Mouse (Mus musculus): Measurements from ENCODE around the gene Cdcp1.

The Cdcp1 gene

GRCm38 (mm10) chr9:123207895-123208294 lies 7.9 kb downstream of the Cdcp1 start:
- peak; percentile 13 for DNase-seq

- no peak for DNase-seq
Observed at GRCm38 (mm10) chr9:123206948-123207347, 8.9 kb downstream of the Cdcp1 start.

- DNase-seq, result no peak
Observed at GRCm38 (mm10) chr9:123206526-123206925, 9.3 kb downstream of the Cdcp1 start.

DNA sequence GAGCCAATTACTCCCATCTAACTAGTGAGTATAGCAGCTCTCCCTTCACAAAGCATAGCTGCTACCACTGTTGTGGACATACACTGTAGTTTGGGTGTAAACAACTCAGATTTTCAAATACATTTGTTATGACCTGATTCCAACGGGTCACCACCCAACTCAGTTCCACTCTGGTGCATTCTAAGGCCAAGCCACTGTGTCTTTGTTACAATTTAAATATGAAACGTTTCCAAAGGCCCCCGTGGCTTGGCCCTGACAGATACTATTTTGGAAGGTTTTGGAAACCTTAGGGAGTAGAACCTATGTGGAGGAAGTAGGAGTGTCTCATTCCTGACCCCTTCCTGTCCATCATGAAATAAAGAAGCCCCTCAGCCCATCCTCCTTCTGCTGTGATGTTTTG lies 15.7 kb downstream of the Cdcp1 start:
- no peak for DNase-seq

GRCm38 (mm10) chr9:123188271-123188670 lies 27.6 kb downstream of the Cdcp1 start:
- DNase-seq, result no peak

DNA sequence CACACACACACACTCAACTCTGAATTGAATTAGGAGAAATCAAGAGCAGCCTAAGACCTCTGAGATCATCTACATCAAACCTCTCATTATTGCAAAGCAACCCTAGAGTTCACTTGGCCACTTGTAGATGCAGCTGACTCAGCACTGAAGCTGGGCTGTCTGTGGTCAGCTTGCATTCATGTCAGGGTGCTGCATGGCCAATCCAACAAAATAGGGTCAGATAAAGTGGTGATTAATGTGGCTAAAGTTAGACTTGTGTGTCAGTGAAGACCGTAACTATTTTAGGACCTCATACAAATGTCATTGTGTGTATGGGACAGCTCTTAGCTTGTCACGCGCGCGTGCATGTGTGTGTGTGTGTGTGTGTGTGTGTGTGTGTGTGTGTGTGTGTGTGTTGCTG lies 28.2 kb downstream of the Cdcp1 start:
- DNase-seq, result no peak

DNA sequence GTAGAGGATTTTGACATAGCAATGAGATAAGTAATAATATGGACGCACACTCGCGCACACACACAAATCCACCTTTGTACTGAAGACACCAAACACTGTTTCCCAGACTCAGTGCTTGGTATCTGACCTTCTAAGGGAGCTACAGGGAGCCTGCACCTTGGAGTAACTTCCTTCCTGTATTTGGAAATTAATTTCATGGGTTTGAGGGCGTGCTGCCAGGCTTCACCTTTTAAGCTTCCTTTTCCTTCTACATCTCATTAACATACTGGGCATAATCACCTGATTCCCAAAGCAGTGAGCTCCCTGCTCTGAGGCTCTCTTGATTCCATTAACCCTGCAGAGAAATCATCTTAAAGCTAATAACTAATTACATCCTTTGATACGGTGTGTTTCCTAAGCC lies 29.7 kb downstream of the Cdcp1 start:
- DNase-seq, result no peak

GRCm38 (mm10) chr9:123185546-123185945 lies 30.3 kb downstream of the Cdcp1 start:
- DNase-seq, result no peak

- no peak for DNase-seq
Observed at GRCm38 (mm10) chr9:123183226-123183625, 32.6 kb downstream of the Cdcp1 start.

GRCm38 (mm10) chr9:123180003-123180402 lies 35.8 kb downstream of the Cdcp1 start:
- DNase-seq, result no peak

- no peak for DNase-seq
Observed at GRCm38 (mm10) chr9:123177380-123178048, 38.3 kb downstream of the Cdcp1 start.

- DNase-seq, result no peak
Observed at GRCm38 (mm10) chr9:123174356-123174755, 41.5 kb downstream of the Cdcp1 start.

- DNase-seq, result no peak
Observed at GRCm38 (mm10) chr9:123173760-123174159, 42.1 kb downstream of the Cdcp1 start.

GRCm38 (mm10) chr9:123165781-123166443 lies 49.9 kb downstream of the Cdcp1 start:
- no peak for DNase-seq

GRCm38 (mm10) chr9:123162985-123163694 lies 52.7 kb downstream of the Cdcp1 start:
- DNase-seq, result no peak

DNA sequence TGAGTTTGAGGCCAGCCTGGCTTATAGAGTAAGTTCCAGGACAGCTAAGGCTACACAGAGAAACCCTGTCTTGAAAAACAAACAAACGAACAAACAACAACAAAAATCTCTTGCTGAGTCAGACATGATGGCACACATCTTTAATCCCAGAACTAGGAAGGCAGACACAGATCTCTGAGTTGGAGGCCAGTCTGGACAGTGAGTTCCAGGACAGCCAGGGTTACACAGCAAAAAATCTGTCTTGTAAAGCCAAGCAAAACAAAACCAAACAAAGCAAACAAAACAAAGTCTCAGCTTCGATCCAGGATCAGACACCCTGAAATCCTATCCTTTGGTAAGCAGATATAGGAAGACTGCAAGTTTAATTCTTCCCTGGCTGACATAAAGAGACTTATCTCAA lies 54.0 kb downstream of the Cdcp1 start:
- no peak for DNase-seq

DNA sequence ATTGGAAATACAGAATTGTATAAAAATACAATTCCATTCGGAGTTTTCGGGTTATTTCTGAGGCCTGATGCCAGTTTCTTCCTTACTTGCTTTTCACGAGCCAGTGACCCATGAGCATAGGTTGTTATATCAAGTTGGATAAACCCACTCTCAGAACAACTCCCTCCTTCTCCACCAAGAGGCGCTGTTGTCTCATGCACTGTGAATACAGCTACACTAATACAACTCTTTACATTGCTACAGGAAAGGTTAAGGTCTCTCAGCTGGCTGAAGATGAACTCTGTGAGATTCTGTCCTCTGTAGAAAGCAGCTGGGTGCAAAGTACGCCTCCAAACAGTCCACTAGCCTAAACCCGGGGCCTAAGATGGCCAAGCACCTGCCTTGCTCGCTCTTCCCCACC lies 56.5 kb downstream of the Cdcp1 start:
- DNase-seq, result no peak

DNA sequence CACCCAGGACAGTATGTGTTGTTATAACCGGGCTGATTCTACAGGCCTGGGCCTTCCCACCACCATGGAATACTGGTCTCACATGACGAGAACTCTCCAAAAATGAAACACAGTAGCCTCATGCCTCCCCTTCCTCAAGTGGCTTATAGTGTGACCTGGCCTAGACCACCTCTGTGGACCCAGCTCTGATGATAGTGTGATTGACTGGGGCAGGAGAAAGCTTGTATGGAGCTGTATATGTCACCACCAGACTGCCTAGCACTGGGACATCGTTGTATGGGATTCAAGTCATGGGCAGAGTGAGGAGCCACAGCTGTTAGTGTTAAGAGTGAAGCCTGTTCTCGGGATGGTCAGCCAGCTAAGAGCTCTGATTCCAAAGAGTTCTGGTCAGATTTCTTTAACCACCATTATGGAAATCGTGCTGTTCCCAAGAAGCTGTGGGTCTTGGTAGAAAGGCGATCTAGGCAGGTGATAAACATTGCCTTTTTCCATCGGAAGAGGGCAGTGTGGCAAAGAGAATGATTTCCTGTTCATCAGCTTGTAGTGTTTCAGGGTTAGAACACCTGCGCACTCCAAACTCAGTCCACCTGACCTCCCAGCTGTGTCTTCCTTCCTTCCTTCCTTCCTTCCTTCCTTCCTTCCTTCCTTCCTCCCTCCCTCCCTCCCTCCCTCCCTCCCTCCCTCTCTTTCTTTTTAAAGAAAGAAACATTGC lies 57.6 kb downstream of the Cdcp1 start:
- DNase-seq, result no peak

- DNase-seq, result no peak
Observed at GRCm38 (mm10) chr9:123157699-123158098, 58.1 kb downstream of the Cdcp1 start.

DNA sequence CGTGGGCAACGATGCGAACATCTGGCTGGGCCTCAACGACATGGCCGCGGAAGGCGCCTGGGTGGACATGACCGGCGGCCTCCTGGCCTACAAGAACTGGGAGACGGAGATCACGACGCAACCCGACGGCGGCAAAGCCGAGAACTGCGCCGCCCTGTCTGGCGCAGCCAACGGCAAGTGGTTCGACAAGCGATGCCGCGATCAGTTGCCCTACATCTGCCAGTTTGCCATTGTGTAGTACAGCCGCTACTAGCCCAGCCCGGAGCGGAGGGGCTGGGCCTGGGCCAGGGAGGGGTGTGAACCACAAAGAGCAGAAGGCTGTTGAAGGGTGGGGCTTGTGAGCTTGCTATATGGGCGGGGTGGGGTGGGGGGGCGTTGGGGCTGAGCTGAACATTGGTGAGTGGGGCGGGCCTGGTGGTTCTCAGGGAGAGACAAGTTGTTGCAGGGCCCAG lies 58.9 kb downstream of the Cdcp1 start:
- DNase-seq, result no peak

DNA sequence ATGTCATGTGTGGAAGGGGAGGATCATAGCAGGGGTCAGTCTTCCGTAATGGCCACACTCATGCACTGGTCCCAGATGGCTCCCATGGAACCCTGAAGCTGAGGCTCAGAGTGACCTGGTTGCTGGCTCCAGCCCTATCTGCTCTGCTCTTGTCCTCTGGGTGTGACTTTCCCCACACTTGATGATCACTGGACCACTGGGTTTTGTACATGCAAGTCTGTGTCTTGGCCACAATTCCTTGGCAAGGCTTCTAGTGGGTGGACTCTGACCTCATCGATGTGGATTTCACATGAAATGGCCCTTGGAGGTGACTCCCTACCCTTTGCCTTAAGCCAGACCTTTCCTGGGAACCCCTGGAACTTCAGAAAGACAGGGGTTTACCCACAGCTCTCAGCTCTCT lies 62.7 kb downstream of the Cdcp1 start:
- no peak for DNase-seq

- DNase-seq, result no peak
Observed at GRCm38 (mm10) chr9:123152026-123152425, 63.8 kb downstream of the Cdcp1 start.

DNA sequence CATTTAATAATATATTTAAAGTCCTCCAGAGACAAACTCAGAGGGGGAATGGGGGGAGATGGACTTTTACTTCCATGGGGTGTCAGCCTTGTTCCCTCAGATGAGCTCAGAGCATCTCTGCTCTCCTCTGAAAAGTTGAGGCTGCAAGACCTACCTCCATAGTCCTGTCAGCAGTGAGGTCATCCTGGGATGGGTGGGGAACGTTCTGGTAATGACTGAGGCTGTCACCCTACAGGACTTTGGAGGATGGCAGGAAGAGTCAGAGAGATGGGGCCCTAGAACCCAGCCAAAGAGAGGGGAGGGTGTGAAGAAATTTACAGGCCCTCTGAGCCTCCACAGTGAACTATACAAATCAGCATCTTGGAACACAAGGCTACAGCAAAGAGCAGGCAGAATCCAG lies 64.3 kb downstream of the Cdcp1 start:
- DNase-seq, result no peak

Measured in cerebellum, adult 9-11 months (tissue).